Mouse (Mus musculus) right cerebral cortex, postnatal 36 days (tissue): Measurements from ENCODE around the gene Tap2.
A peak's percentile ranks its signal among the peaks of the same experiment; 100 is the strongest.
"Not testable (repeated sequence)": the region's sequence is repeated elsewhere in the genome, so short reads cannot be mapped to it uniquely, and the experiment has no call there.

ENCODE experiments used
- DNase-seq, 2 experiments: peaks; one replicate each; pipeline ENCODE4 v3.0.0; 2022; ENCODE audit warnings: low spot score in 2 of 2, mixed read lengths in 1 of 2

The Tap2 gene

GRCm38 (mm10) chr17:34213936-34214335 is 10.6 kb downstream of the Tap2 start:
- no peak for DNase-seq

- no peak for DNase-seq
Measured at GRCm38 (mm10) chr17:34215176-34215575, 11.8 kb downstream of the Tap2 start.

GRCm38 (mm10) chr17:34217216-34217928 is 14.0 kb downstream of the Tap2 start:
- no peak for DNase-seq

GRCm38 (mm10) chr17:34217986-34218385 is 14.7 kb downstream of the Tap2 start:
- no peak for DNase-seq

GRCm38 (mm10) chr17:34218675-34219074 is 15.3 kb downstream of the Tap2 start:
- peak; percentile 23 to 26 for DNase-seq

- DNase-seq, result not testable (repeated sequence)
Measured at GRCm38 (mm10) chr17:34219096-34219495, 15.8 kb downstream of the Tap2 start.

GRCm38 (mm10) chr17:34219801-34220200 is 16.5 kb downstream of the Tap2 start:
- DNase-seq, result not testable (repeated sequence)

- DNase-seq, result not testable (repeated sequence)
Measured at GRCm38 (mm10) chr17:34220401-34220800, 17.1 kb downstream of the Tap2 start.

- DNase-seq, result no peak
Measured at GRCm38 (mm10) chr17:34224816-34225215, 21.5 kb downstream of the Tap2 start.

GRCm38 (mm10) chr17:34225426-34225825 is 22.1 kb downstream of the Tap2 start:
- no peak for DNase-seq

GRCm38 (mm10) chr17:34225911-34226310 is 22.6 kb downstream of the Tap2 start:
- not testable (repeated sequence) for DNase-seq

GRCm38 (mm10) chr17:34230971-34231370 is 27.6 kb downstream of the Tap2 start:
- not testable (repeated sequence) for DNase-seq

GRCm38 (mm10) chr17:34232021-34232420 is 28.7 kb downstream of the Tap2 start:
- DNase-seq, result not testable (repeated sequence)

GRCm38 (mm10) chr17:34234926-34235325 is 31.6 kb downstream of the Tap2 start:
- peak; percentile 21 to 26 for DNase-seq

GRCm38 (mm10) chr17:34236691-34237090 is 33.4 kb downstream of the Tap2 start:
- DNase-seq, result no peak

- DNase-seq, result no peak
Measured at GRCm38 (mm10) chr17:34237741-34238140, 34.4 kb downstream of the Tap2 start.

- DNase-seq, result peak in 1 of 2 experiments; percentile 22
Measured at GRCm38 (mm10) chr17:34238706-34239105, 35.4 kb downstream of the Tap2 start, which contains the start of gene H2-Ob. Gene H2-Ob, plus strand, starts transcription at chr17:34238903.

GRCm38 (mm10) chr17:34239601-34240041 is 36.3 kb downstream of the Tap2 start:
- no peak for DNase-seq

GRCm38 (mm10) chr17:34240366-34240765 is 37.0 kb downstream of the Tap2 start:
- no peak for DNase-seq

GRCm38 (mm10) chr17:34240916-34241315 is 37.6 kb downstream of the Tap2 start:
- DNase-seq, result no peak

GRCm38 (mm10) chr17:34244656-34245055 is 41.3 kb downstream of the Tap2 start:
- no peak for DNase-seq

GRCm38 (mm10) chr17:34247047-34247446 is 43.7 kb downstream of the Tap2 start:
- no peak for DNase-seq

GRCm38 (mm10) chr17:34248764-34249163 is 45.4 kb downstream of the Tap2 start:
- DNase-seq, result no peak

- no peak for DNase-seq
Measured at GRCm38 (mm10) chr17:34249361-34249760, 46.0 kb downstream of the Tap2 start.
